Comparison of ENCODE assay signal across 9 mouse cellular contexts in the genomic region with DNA sequence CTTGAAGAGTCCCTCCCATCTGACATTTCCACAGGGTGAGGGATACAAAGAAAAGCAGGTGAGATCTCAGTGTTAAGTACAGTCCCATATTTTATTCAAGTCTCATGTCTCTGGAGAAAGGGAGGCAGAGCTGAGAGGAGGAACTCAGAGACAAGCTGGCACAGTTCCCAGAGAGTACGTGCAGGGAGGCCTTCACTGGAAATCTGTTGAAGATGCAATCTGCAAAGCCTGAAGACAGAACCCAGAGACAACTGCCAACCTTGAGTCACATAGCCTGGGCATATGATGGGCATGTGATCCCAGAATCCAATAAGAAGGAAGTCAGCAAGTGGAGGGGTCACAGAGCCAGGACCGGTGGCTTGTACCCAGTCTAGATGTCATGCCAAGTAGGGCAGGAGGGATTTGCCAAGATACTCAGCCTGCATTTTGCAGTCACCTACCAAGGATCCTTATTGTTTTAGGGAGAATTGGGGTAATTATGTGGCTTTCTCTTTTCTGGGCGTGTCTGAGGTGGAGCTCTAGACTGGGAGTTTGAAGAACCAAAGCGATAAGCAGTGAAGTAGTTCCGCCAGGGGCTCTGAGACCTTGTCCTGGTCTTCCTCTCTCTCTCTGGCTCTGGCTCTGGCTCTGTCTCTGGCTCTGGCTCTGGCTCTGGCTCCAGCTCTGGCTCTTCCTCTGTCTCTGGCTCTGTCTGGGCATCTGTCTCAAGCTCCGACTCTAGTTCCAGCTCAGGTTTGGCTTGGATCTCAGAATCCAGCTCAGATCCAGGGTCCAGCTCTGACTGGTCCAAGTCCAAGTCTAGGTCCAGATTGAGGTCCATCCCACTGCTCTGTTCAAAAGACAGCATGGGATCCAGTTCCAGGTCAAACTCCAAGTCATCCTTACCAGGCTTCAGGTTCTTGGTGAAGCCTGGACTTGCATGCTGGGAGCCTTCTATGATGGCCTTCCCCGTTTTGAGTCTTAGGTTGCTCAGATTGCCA. TPM values are rescaled to one million over a fixed set of nuclear protein-coding genes. Genes with fewer than 3 reads are reported as not detected.
A peak's percentile ranks its signal among the peaks of the same experiment; 100 is the strongest.
DNase-seq lines count a peak whose midpoint lies in the region; ATAC-seq and TF ChIP-seq lines count a peak whose summit lies in the region.
"Had no signal": no experiment of that assay in that cellular context is flagged by ENCODE, and none has a peak within 500 bp of the region (broad histone marks: within the 10 kb centered on the region; RNA-seq: fewer than 3 reads in every experiment).

No protein-coding gene starts in this region.

- H3K9me3 ChIP-seq in stomach, postnatal 0 days (ENCODE audit: control insufficient read depth, low read length): no peaks in the 10 kb centered on the region
- H3K9me3 ChIP-seq: midbrain, embryonic 15.5 days had no signal

- H3K27ac ChIP-seq in stomach, postnatal 0 days (replicated peaks): no peak overlapping the region
- H3K27ac ChIP-seq: midbrain, embryonic 15.5 days had no signal

- H3K36me3 ChIP-seq in stomach, postnatal 0 days (ENCODE audit: control insufficient read depth, insufficient read depth, low read length): no peaks in the 10 kb centered on the region
- H3K36me3 ChIP-seq: midbrain, embryonic 15.5 days had no signal

- no peak overlapping the region for H3K4me3 ChIP-seq in stomach, postnatal 0 days (ENCODE audit: low read depth, low read length)
- H3K4me3 ChIP-seq: midbrain, embryonic 15.5 days had no signal

- intact Hi-C loops in heart, postnatal 10 days (cut with DNase I): loop anchor here (1.0 kb wide), 1 partner anchor 41 kb away; no protein-coding TSS in a partner anchor
- intact Hi-C loops in heart, postnatal 36 days (cut with DNase I): no loop called here
- intact Hi-C loops in left cerebral cortex, postnatal 10 days (cut with DNase I): no loop called here

- TF ChIP-seq EP300 in stomach, postnatal 0 days (optimal IDR thresholded peaks at IDR 0.05): no peak

- no peak for ATAC-seq in stomach, postnatal 0 days (ENCODE audit: low FRiP score, low TSS enrichment)
- ATAC-seq: midbrain, embryonic 15.5 days had no signal

- H3K4me1 ChIP-seq in stomach, postnatal 0 days (replicated peaks; ENCODE audit: control insufficient read depth, insufficient read depth): no peaks in the 10 kb centered on the region
- H3K4me1 ChIP-seq: midbrain, embryonic 15.5 days had no signal

- TF ChIP-seq CTCF in stomach, postnatal 0 days (IDR thresholded peaks at IDR 0.05; ENCODE audit: low read depth): no peak

- H3K9ac ChIP-seq in stomach, postnatal 0 days (ENCODE audit: low read length): no peak overlapping the region
- H3K9ac ChIP-seq: midbrain, embryonic 15.5 days had no signal

- 63% methylated on average over 7 of the region's 7 CpGs for WGBS in stomach, postnatal 0 days

- H3K4me2 ChIP-seq in stomach, postnatal 0 days (replicated peaks; ENCODE audit: low read depth): no peak overlapping the region
- H3K4me2 ChIP-seq: midbrain, embryonic 15.5 days had no signal

- no peaks in the 10 kb centered on the region for H3K27me3 ChIP-seq in stomach, postnatal 0 days (ENCODE audit: control insufficient read depth, insufficient read depth, low read length)
- H3K27me3 ChIP-seq: midbrain, embryonic 15.5 days had no signal

- peak; percentile 26 for DNase-seq in heart, postnatal 10 days
- DNase-seq in heart, postnatal 36 days: no peak
- DNase-seq in MEL-GATA-1-ER (ENCODE audit: extremely low read depth, low read depth): peak; percentile 83
- peak; percentile 91 for DNase-seq in brain, adult 2 months (ENCODE audit: low read depth, low spot score)
- peak; percentile 70 to 83 for DNase-seq in left cerebral cortex, postnatal 10 days (ENCODE audit: extremely low spot score in 1 of 2, low spot score in 2 of 2)
- DNase-seq in stomach, postnatal 0 days (ENCODE audit: low spot score): no peak
- no peak for DNase-seq in urinary bladder, postnatal 25 days (ENCODE audit: low spot score)
- DNase-seq in yolk sac, embryonic 10.5 days (ENCODE audit: low spot score): no peak

RNA-seq across cellular contexts. Expression of a gene that starts 15.5 kb away (rescaled TPM):
- 10 to 100 TPM; 40.0 to 43.7 TPM for total RNA-seq in heart, postnatal 10 days (2021)
- total RNA-seq in heart, postnatal 36 days (2021): 10 to 100 TPM; 32.1 to 35.5 TPM
- total RNA-seq in left cerebral cortex, postnatal 10 days (2021): 100 to 1,000 TPM; 111 to 127 TPM
- polyA plus RNA-seq in stomach, postnatal 0 days (2015; fragmentation: Nextera tagmentation; extraction: Ambion mirVana): 88.7 and 103 TPM in 2 replicates

RNA-seq across cellular contexts. Expression of a gene that starts 52.0 kb away (rescaled TPM):
- total RNA-seq in heart, postnatal 10 days (2021): 1 to 10 TPM in 1 of 2 experiments, under 1 TPM in 1; 0.65 to 1.2 TPM
- total RNA-seq in heart, postnatal 36 days (2021): under 1 TPM; 0.33 to 0.57 TPM
- total RNA-seq in left cerebral cortex, postnatal 10 days (2021): 10 to 100 TPM in 1 of 2 experiments, 1 to 10 TPM in 1; 7.7 to 10.6 TPM
- 0.24 and 0.50 TPM in 2 replicates for polyA plus RNA-seq in stomach, postnatal 0 days (2015; fragmentation: Nextera tagmentation; extraction: Ambion mirVana)

RNA-seq across cellular contexts. Expression of a gene that starts 53.1 kb away (rescaled TPM):
- 10 to 100 TPM; 47.3 to 51.1 TPM for total RNA-seq in heart, postnatal 10 days (2021)
- total RNA-seq in heart, postnatal 36 days (2021): 10 to 100 TPM; 49.6 to 54.5 TPM
- 10 to 100 TPM; 58.7 to 64.6 TPM for total RNA-seq in left cerebral cortex, postnatal 10 days (2021)
- polyA plus RNA-seq in stomach, postnatal 0 days (2015; fragmentation: Nextera tagmentation; extraction: Ambion mirVana): 31.4 and 33.4 TPM in 2 replicates

Comparison
In these comparisons a context has a peak if more than half of its experiments do, and no peak if none do; other contexts are left out.
1. DNase-seq: peak in heart, postnatal 10 days (2 of 2), MEL-GATA-1-ER (single experiment), brain, adult 2 months (single experiment) and left cerebral cortex, postnatal 10 days (2 of 2); none in heart, postnatal 36 days (0 of 2), stomach, postnatal 0 days (single experiment), urinary bladder, postnatal 25 days (single experiment) and yolk sac, embryonic 10.5 days (single experiment).